Mouse (Mus musculus): ENCODE measurements around the gene Ap3b1. TPM values are rescaled to one million over a fixed set of nuclear protein-coding genes. Genes with fewer than 3 reads are reported as not detected.
"Not testable (repeated sequence)": the region's sequence is repeated elsewhere in the genome, so short reads cannot be mapped to it uniquely, and the experiment has no call there.

Gene Ap3b1
- polyA plus RNA-seq (2017; shearing (Covaris generic)), result 10 to 100 TPM; 32.9 to 45.2 TPM

DNA sequence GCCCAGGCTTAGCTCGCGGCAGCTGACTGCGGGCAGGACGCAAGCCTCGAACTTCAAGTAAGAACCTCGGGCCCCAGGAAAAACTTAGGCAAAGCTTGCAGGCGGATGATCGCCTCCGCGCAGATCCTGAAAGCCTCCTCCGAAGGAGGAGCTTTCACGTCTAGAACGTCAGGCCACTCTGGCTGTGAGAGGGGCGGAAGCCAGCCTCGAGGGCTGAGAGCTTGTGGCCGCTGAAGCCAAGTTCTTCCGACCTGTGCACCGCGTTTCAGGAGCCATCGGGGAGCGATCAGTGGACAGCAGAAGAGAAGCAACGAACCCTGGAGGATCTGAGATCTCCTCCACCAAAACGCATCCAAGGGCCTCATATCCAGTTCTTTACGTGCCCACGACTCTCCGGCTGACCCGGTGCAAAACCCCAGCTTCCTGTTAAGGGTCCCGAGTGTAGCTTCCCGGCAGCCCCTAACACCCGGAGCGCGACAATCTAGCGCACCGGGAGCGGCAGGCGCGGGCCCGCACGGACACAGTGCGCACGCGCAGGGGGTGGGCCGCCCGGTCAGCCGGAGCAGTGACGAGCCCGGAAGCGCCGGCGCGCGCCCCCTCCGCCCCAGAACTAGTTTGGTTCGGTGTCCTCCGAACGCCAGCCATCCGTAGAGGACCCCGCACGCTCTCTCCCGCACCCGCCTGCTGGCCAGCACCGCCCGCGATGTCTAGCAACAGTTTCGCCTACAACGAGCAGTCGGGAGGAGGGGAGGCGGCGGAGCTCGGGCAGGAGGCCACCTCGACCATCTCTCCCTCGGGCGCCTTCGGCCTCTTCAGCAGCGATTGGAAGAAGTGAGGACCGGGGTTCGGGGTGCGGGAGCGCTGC lies at the start of gene Ap3b1:
Ap3b1 (plus strand) TSS at position 560 of the 865 bp plus-strand sequence.
- ATAC-seq, result peak; percentile 89

DNA sequence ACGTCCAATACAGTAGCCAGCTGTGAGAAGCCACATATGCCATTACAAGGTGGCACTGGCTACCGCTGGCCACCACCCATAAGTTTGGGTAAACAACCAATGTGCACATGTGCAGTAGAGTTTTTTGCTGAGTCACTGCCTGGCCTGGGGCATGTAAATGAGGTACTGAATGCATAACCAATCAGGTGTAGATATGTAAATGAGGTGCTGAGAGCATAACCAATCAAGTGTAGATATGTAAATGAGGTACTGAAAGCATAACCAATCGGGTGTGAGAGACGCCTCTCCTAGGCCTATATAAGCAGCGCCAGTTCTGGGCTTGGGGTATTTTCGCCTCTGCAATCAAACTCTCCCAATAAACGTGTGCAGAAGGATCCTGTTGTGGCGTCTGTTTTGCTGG lies 45.9 kb upstream of the Ap3b1 start:
- ATAC-seq, result not testable (repeated sequence)

DNA sequence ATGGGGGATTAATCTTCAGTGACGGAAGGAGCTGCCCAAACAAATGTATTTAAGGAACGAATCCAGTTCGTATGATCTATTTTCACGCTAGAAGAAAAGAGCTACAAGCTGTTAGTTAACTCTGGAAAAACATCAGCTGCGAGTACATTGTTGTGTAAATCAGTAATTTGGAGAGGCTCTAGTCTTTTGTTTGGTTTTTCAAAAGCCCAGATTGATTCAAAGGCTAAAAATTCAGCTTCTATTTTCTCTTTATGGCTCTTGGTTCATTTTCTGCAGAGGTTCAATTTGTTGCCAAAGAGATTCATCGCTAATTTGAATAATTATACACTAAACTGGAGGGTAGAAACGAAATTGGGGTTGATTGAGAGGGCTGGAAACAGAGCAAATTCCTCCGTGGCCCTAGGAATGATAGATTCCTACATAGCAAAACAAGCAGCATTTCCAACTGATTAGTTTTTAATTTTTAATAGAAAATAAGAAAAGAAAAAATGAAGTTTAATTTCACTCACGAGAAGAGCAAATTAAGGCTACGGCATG lies 41.7 kb upstream of the Ap3b1 start:
- no peak for ATAC-seq

DNA sequence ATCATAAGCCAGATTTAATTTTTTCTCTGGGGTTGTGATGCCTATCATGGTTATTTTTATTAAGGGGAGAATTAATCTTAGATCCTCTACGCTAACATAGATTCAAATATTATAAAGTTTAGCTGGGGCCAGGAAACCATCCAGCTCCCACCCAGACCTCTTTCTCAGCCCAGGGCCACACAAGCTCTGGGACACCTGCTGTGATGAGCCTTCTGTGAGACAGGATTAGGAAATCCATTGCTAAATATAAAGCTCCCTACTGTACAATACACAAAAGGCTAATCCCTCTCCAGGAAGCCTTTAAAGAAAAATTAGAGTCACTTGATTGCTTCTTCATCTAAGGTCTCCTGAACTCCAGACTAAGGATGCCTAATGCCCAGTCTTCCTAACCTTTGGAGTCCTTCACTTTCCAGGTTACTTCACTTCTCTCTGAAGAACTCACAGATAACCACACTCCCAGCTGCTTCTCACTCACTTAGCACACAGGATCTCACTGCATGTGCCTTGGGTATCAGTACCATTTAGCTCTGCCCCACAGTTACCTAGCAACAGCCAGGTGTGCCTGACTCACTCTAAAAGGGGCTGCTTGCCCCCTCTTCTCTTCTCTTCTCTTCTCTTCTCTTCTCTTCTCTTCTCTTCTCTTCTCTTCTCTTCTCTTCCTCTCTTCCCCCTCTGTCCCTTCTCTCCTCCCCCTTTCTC lies 37.5 kb upstream of the Ap3b1 start:
- no peak for ATAC-seq

DNA sequence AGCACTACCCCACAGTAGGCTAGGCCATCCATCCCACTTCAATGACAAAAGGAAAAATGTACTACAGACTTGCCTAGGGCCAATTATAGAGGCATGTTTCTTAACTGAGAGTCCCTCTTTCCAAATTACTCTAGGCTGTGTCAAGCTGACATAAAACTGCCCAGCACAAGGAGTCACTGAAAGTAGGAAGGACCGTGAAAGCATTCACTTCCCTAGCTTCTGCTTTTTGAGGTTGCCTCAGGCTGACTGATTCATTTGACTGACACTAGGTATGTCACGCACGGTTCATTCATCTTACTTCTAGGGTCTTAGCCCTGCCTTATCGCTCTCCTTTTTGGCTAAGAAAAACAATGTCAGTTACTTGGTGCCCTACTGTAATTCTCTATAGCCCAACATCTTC lies 36.3 kb upstream of the Ap3b1 start:
- no peak for ATAC-seq

DNA sequence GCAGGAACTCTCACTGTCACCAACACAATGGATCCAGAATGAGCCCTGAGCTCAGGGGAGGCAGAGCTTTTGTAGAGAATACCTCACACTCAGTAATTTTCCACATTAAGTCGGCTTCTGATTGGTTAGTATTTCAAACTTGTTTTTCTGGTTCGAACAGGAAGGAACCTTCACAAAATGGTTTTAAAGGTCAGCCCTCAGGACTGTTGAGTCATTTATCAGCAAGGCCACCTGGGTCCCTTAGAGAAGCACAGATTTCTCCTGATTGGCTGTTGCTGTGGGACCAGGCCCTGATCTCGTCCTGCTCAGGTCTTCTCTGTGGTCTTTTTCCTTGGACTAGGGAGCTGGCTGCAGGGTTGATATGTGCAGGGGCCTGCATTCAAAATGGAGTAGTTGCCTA lies 30.7 kb upstream of the Ap3b1 start:
- peak; percentile 59 for ATAC-seq

DNA sequence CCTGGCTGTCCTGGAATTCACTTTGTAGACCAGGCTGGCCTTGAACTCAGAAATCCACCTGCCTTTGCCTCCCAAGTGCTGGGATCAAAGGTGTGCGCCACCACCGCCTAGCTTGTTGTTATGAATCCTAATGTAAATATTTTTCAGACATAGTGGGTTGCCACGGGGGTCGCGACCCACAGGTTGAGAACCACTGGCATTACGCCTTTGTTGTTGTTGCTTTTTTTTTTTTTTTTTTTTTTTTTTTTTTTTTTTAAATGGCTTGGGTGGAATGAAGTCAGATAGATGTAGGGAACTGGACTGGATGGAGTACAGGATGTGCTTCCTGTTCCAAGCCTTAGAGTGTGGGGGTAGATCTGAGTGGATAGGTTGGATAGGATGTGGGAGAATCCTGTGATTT lies 29.8 kb upstream of the Ap3b1 start:
- ATAC-seq, result not testable (repeated sequence)

DNA sequence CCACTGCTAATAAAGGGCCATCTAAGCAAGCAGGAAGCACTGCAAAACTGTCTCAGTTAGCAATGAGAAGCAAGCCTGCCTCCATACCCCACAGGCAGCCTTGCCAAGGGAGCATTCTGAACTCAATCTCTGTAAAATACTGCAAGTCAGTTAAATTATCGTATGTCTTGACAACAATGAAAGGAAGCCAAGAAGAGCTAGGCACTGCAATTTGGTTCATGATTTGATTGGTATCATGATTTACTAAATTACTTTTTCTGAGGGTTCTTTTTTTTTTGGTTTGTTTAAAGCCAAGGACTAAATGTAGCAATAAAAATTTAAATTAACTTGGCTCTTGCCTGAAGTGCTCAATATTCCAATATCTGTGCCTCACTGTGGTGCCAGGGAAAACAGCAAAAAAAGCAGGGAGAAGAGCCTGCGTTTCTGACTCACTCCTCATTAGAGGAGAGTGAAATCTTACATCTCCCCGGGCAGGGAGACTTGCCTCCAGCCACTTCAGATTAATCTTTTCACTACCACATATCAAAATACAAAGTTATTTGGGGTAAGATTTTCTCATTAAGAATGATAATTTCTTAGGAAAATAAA lies 28.3 kb upstream of the Ap3b1 start:
- ATAC-seq, result no peak

DNA sequence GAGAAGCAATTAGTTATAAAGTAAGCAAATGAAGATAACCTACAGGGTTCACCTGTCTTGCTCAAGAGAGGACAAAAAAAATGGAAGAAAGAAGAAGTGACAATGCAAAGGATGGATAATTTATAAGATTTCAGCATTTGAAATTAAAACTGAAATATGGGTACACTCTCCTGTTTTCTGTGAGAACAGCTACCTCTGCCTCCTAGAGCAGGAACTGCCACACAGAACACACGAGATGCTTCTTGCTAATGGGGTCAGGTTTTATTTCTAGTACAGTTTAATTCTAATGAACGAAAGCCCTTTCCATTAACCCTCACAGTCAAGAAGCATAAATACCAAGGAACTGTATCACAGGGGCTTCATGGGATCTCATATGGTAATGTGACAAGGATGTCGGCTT lies 20.4 kb upstream of the Ap3b1 start:
- ATAC-seq, result no peak

DNA sequence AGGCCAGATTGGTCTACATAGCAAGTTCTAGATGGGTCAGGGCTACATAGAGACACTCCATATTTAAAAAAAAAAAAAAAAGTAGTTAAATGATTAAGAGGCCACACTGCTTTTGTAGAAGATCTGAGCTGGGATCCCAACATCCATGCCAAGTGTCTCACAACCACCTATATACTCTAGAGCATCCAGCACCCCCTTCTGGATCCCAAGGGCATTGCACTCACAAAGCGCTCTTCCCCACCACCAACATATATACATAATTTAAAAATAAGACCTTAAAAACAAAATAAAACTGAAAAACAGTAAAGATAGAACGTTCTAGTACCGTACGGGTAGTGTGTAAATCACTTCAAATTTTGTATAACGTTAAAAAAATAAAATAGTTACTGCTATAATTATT lies 15.6 kb upstream of the Ap3b1 start:
- ATAC-seq, result no peak

DNA sequence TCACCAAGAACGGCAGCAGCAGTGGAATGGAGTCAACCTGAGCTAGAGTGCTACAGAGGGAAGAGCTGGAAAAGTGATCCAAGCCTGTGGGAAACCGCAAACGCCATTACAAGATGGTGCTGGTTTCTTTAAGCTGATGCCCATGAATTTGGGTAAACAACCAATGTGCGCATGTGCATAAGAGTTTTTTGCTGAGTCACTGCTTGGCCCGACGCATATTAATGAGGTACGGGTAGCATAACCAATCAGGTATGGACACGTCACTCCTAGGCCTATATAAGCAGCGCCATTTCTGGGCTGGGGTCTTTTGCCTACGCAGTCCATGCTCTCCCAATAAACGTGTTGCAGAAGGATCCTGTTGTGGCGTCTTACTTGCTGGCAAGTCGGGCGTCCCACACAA lies 14.2 kb upstream of the Ap3b1 start:
- not testable (repeated sequence) for ATAC-seq

DNA sequence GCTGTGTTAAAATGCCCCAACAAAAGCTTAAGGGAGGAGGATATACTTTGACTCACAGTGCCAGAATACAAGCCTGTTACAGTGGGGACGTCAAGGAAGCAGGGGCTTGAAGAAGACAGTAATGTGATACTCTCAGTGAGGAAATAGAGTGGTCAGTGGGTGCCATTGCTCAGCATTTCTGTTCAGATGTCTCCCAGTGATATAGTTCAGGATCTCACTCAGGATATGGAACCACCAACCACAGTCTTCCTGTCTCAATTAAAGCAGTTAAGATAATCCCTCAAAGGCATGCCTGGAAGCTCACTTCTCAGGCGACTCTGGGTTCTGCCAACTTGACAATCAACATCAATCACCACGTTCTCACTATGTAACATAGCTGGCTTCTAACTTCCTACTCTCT lies 4.2 kb upstream of the Ap3b1 start:
- ATAC-seq, result no peak

DNA sequence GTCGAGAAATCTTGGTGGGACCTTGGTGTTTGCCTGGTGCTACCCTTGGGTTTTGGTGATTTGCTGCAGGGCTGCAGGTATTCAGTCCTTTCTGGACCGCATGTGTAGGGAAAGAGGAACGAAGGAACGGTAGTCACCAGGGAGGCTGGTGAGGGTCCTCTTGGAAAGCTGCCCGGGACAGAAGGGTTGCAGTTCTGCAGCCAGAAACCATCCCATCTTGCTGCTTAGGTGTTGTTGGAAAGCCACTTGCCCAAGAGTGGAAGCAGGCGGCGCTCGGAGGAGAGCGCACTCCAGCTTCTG lies 709 bp upstream of the Ap3b1 start:
- ATAC-seq, result no peak

DNA sequence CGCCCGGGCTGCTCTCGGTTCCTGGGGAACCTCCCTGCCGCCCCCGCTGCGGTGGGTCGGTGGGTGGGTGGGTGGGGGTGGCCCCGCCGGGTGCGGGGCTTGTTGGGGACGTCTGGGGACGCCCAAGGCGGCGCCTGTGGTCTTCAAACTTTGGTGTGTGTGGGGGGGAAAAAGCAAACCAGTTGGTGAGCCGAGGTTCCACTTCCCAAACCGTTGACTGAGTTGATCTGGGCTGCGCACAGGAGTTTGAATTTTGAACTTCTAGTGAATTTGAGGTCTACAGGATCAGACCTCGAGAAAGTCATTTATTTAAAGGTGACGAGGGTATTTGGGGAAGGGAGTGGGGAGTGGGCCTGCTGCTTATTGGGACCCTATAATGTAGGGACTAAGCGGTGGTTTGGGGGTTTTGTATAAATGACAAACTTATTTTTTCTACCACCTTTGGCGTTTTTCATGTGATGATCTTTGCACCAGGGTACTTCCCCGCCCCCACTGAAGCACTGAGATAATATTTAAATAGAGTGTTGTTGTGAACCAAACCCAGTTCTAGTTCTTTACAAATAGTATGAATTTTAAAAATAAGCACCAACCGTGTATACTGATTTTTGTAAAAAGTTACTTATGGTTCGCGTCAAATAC lies 641 bp downstream of the Ap3b1 start:
- no peak for ATAC-seq

DNA sequence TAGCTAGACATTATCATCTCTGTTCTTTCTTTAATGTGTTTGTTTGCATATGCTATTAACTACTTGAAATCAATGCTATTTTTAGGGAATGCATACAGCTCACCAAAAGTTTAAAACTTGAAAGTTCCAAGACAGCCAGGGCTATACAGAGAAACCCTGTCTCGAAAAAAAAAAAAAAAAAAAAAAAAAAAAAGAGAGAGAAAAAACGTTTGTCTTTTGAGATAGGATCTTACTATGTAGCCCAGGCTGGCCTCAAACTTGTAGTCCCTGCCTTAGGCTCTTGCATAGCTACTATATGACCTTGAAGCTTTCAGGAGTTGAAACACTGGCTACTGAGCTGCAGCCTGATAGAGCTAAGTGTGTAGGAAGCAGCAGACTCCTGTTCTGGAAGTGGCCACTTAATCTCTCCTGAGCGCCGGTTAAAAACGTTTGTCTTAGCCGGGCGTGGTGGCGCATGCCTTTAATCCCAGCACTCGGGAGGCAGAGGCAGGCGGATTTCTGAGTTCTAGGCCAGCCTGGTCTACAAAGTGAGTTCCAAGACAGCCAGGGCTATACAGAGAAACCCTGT lies 2.3 kb downstream of the Ap3b1 start:
- ATAC-seq, result not testable (repeated sequence)

DNA sequence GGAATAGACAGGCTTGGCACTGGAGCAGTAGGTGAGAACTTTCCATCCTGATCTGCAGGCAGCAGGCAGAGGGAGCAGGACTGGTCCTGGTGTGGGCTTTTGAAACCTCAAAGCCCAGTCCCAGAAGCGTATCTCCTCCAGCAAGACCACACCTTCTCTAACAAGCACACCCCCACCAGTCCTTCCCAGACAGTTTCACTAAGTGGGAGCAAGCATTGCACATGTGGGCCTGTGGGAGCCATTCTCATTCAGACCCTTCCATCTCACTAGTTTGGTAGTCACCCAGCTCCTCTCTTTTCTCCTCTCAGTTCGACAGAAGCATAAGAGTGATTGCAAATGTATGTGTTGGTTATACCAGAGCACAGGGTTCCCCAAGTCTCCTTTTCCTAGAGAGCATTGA lies 5.6 kb downstream of the Ap3b1 start:
- ATAC-seq, result no peak

DNA sequence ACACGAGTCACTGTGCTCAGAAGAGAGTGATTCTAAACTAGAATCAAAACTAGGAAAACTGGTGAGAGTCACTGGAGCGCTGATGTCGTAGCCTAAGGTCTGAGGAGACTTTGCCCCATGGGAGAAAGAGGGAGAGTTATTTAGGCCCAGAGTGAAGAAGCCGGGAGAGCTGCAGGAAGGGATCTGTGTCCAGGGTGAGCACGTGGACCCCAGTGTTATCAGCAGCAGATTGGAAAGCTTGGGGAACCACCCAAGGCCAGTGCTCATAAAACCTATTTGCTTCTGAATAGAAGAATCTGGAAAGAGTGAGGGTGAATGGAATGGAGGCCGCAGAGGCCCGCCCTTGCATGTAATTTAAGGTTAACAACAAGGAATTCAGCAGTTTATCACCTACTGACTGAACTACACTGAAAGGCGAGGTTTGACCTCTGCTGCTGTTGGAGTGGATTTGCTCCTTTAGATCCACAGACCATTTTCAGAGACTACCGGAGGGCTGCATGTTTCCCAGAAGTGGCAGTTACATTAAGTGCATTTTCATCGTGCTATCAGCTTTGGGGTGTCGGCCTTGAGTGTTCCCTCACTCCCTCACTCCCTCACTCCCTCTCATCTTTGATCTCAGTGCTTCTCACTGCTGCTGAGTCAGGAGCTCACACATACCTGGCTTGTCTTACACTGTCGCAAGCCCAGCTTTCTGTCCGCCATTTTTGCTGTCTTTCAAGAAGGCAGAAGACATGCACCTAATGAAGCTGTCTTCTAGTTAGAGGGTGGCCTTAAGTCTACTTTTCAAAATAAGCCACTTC lies 6.5 kb downstream of the Ap3b1 start:
- ATAC-seq, result no peak

DNA sequence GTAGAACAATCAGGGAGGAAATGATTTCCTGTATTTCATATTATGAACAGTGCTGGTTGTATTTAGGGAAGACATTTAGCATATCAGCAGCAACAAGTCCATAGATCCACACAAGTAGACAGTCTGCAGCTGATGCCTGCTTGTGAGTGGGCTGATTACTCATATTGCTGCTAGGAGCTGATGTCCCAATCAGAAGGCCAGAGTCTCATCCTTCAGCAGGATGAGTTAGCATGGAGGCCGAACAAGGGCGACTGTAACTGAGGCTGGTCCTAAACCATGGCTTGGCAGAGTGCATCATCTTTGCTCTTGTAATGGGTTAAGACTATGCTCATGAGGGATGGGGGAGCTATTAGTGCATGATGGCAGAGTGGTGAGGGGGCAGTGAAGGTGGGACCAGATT lies 9.1 kb downstream of the Ap3b1 start:
- no peak for ATAC-seq

DNA sequence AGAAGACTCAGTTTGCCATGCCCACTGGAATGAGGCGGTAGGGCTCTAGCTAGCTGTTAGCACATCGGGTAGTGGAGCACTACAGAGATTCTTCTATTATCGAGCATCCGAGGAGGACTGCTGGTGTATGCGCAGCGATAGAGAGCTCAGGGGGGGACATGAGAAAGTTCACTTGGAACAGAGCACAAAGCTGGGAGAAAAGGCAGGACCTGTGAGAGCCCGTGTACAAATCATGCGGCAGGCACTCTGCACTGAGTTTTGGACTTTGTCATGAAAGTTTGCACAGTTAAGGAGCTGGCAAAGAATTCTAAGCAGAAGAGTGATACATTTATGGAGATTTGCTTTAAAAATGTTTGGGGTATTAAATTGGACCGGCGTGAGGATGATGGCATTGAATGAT lies 11.8 kb downstream of the Ap3b1 start:
- ATAC-seq, result no peak

DNA sequence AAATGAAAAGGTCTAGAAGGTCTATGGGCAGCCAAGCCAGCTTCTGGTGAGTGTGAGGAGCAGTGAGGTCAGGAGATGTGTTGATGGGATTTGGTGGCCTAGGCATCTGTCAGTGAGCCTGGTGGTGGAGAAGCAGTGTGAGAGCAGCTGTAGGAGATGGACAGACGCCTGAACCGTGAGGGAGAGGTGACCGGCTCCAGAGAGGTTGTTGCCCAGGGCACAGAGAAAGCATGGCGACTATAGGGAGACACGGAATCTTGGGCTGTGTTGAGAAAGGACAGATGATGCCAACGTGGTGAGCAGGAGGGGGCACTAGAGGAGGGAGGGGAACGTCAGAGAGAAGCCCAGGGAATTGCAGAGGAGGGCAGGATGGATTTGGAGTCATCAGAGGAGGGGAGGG lies 13.3 kb downstream of the Ap3b1 start:
- no peak for ATAC-seq

DNA sequence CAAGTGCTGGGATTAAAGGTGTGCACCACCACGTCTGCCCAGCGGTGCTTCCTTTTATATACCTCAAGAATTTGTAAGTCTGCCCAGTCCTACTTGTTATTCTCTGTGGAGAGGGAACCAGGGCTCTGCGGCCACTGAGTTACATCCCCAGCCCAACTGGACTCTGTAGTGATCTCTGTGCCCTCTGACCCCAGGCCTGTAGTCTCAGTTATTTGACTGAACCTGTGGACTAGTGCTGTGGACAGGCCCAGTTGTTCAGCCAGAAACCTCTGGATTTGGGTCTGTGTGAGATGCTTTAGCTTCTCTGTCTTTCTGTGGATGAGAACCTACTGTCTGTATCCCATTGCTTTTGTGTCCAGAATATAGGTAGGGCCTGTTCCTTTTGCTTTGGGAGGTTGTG lies 15.4 kb downstream of the Ap3b1 start:
- ATAC-seq, result no peak
